Mouse (Mus musculus): Measurements from ENCODE around the gene Hacd3. TPM values are rescaled to one million over a fixed set of nuclear protein-coding genes. Genes with fewer than 3 reads are reported as not detected.

The Hacd3 gene
- polyA plus RNA-seq, 1 experiment from 2014 or later: 66.5 TPM

DNA sequence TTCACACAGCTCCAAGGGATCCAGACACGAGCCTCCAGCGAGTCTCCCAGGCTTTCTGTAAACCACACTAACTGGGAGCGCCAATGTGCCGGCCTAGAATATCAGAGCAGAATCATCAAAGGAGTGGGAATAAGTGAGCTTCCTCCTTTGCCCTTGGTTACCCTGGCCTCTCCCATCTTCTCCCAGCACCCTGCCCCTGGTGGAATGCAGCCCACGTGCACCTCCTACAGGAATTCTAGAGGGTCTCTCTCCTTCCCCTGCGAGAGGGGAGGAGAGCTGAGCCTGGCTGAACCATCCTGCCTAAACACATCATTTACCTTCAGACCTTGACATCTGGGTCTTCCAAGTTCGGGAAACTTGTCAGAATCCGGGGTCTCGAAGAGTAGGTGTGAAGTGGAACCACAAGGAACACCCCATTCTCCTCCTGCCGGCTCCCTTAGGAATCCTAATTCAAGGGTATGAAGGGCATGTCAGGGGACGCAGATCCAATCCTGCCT, 70.3 kb downstream of the Hacd3 start, which contains the start of gene Slc24a1:
TSS of gene Slc24a1 (minus strand) at position 447 of the 497 bp plus-strand sequence.
- no peak within 1 kb of the TSS for H3K9ac ChIP-seq (ENCODE audit: low read length)
- DNase-seq (ENCODE audit: low spot score) (no peak), ATAC-seq (replicated peaks; ENCODE audit: low FRiP score, low TSS enrichment, low read depth) (no peak)
- H3K9me3 ChIP-seq (ENCODE audit: control insufficient read depth, low read length): no peaks in the 10 kb centered on the region
- H3K4me2 ChIP-seq (ENCODE audit: low read length): no peak within 1 kb of the TSS
- WGBS: 38% methylated on average over 11 of the region's 11 CpGs
- peaks cover 8% of the 10 kb centered on the region for H3K27me3 ChIP-seq (replicated peaks; ENCODE audit: control insufficient read depth, insufficient read depth, low read length)
- H3K27ac ChIP-seq (ENCODE audit: low read depth): no peak within 1 kb of the TSS
- no peak within 1 kb of the TSS for H3K4me3 ChIP-seq (ENCODE audit: low read depth, low read length)
- H3K4me1 ChIP-seq (replicated peaks; ENCODE audit: control insufficient read depth, insufficient read depth, low read length): no peaks in the 10 kb centered on the region
- no peaks in the 10 kb centered on the region for H3K36me3 ChIP-seq (ENCODE audit: control insufficient read depth, insufficient read depth, low read length)

DNA sequence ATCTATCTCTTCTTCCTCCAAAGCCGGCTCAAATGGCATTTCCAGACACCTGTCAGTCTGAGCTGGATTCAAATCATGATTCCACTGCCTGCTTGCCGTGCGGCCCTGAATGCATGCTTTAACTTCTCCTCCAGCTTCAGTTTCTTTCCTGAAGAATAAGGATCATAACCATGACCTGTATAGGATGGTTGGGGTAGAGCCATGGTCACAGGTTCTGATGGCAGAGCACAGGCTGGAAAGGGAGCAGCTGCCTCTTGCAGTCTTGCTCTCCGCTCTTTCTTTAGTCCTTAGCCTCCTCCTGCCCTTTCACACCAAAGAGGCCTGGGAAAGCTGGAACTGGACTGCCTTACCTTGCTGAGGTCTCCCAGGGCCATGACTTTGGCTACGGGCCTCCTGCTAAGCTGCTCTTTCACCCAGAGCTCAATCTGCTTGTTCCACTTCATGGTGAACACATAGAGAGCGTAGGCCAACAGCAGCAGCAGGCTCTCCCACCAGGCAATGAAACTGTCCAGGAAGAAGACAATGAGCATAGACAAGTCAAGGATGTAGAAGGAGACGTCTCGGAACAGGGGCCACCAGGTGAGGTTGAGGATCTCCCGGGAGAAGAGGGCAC, 73.9 kb downstream of the Hacd3 start:
- Histone ChIP-seq H3K27ac (ENCODE audit: low read depth) (no peak overlapping the region), H3K4me1 (replicated peaks; ENCODE audit: control insufficient read depth, insufficient read depth, low read length) (no peaks in the 10 kb centered on the region), H3K9me3 (ENCODE audit: control insufficient read depth, low read length) (no peaks in the 10 kb centered on the region), H3K27me3 (replicated peaks; ENCODE audit: control insufficient read depth, insufficient read depth, low read length) (peaks cover 8% of the 10 kb centered on the region), H3K4me3 (ENCODE audit: low read depth, low read length) (no peak overlapping the region), H3K36me3 (ENCODE audit: control insufficient read depth, insufficient read depth, low read length) (no peaks in the 10 kb centered on the region), H3K4me2 (ENCODE audit: low read length) (no peak overlapping the region), H3K9ac (ENCODE audit: low read length) (no peak overlapping the region)
- WGBS: 80% methylated on average over 9 of the region's 9 CpGs
- ATAC-seq (replicated peaks; ENCODE audit: low FRiP score, low TSS enrichment, low read depth): no peak
- DNase-seq (ENCODE audit: low spot score): no peak

DNA sequence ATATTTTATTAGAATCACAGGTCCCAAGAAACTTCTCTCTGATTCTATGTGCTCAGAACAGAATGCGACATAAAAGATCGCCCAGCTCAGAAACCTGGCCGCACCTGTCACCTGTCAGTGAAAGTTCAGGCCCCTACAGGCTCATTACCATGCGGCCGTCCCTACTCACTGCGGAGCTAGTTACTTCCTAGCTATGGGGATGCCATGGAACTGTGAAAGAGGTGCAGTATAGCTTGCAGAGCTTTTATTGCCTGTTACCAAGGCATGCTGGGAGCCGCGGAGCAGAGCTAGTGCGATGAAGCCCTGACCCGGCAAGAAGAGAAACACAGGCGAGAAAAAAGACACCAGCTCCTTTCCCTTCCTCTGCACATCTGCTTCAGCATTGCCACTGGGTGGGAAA, 77.5 kb downstream of the Hacd3 start:
- Histone ChIP-seq H3K27ac (ENCODE audit: low read depth) (no peak overlapping the region), H3K27me3 (replicated peaks; ENCODE audit: control insufficient read depth, insufficient read depth, low read length) (no peaks in the 10 kb centered on the region), H3K9me3 (ENCODE audit: control insufficient read depth, low read length) (no peaks in the 10 kb centered on the region), H3K36me3 (ENCODE audit: control insufficient read depth, insufficient read depth, low read length) (no peaks in the 10 kb centered on the region), H3K4me1 (replicated peaks; ENCODE audit: control insufficient read depth, insufficient read depth, low read length) (no peaks in the 10 kb centered on the region), H3K9ac (ENCODE audit: low read length) (no peak overlapping the region), H3K4me3 (ENCODE audit: low read depth, low read length) (no peak overlapping the region), H3K4me2 (ENCODE audit: low read length) (0 out of 2 replicates have a peak overlapping the region, but pooled peaks have one; percentile 10)
- no peak for ATAC-seq (replicated peaks; ENCODE audit: low FRiP score, low TSS enrichment, low read depth)
- no peak for DNase-seq (ENCODE audit: low spot score)
- 10% methylated on average over 11 of the region's 11 CpGs for WGBS

DNA sequence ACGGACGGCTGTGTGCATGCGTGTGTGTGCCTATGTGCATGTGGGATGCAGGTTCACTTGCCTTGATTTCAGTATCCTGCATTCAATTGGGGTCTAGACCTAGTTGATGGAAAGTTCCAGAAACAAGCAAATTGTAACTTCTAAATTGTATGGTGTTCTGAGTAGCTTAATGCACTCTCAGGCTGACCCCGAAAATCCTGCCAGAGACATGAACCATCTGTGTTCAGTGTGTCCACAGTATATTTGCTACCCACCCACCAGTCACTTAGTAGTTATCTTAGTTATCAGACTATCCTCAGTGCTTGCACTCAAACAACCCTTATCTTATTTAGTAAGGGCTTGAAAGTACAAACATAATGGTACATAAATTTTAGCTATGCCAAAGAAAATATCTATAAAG, 79.8 kb downstream of the Hacd3 start:
- Histone ChIP-seq H3K4me2 (ENCODE audit: low read length) (no peak overlapping the region), H3K36me3 (ENCODE audit: control insufficient read depth, insufficient read depth, low read length) (no peaks in the 10 kb centered on the region), H3K9ac (ENCODE audit: low read length) (no peak overlapping the region), H3K4me1 (replicated peaks; ENCODE audit: control insufficient read depth, insufficient read depth, low read length) (no peaks in the 10 kb centered on the region; the same call in 1 of the 2 replicates), H3K9me3 (ENCODE audit: control insufficient read depth, low read length) (no peaks in the 10 kb centered on the region), H3K27ac (ENCODE audit: low read depth) (no peak overlapping the region), H3K27me3 (replicated peaks; ENCODE audit: control insufficient read depth, insufficient read depth, low read length) (no peaks in the 10 kb centered on the region), H3K4me3 (ENCODE audit: low read depth, low read length) (no peak overlapping the region)
- WGBS: 70% methylated on average over 4 of the region's 4 CpGs
- no peak for ATAC-seq (replicated peaks; ENCODE audit: low FRiP score, low TSS enrichment, low read depth)
- no peak for DNase-seq (ENCODE audit: low spot score)

DNA sequence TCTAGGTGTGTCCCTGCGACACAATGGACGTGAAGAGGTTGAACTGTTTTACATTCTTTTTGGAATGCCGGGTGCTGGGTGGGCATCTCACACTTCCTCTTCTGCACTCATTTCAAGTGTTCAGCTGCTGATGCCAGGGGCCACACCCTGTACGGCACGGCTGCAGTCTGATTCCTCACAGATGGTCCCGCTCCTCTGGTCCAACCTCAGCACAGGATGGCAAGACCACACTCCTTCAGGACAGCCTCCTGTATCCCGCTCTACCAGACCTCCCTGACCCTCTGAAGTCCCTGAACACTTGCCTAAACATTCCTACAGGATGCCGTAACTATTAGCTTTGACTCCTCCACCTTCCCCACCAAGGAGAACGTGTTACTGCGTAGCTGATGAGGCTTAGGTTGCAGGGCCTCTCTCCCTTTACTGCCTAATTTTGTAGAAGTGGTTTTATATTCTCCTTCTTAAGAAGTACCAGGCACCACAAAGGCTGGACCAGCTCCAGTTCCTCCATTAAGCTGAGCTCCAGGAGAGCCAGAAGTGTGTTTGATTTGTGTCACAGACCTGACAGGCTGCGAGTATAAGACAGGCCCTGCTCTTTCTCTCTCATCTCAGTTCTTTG, 80.7 kb downstream of the Hacd3 start:
- H3K36me3 ChIP-seq (ENCODE audit: control insufficient read depth, insufficient read depth, low read length): no peaks in the 10 kb centered on the region
- ATAC-seq (replicated peaks; ENCODE audit: low FRiP score, low TSS enrichment, low read depth): no peak
- no peak overlapping the region for H3K9ac ChIP-seq (ENCODE audit: low read length)
- H3K4me2 ChIP-seq (ENCODE audit: low read length): no peak overlapping the region
- H3K4me3 ChIP-seq (ENCODE audit: low read depth, low read length): no peak overlapping the region
- H3K9me3 ChIP-seq (ENCODE audit: control insufficient read depth, low read length): no peaks in the 10 kb centered on the region
- peak; percentile 47 for DNase-seq (ENCODE audit: low spot score)
- 52% methylated on average over 11 of the region's 11 CpGs for WGBS
- H3K4me1 ChIP-seq (replicated peaks; ENCODE audit: control insufficient read depth, insufficient read depth, low read length): no peaks in the 10 kb centered on the region; the same call in 1 of the 2 replicates
- peak overlapping the region; percentile 51; the same call in 1 of the 2 replicates for H3K27ac ChIP-seq (ENCODE audit: low read depth)
- no peaks in the 10 kb centered on the region for H3K27me3 ChIP-seq (replicated peaks; ENCODE audit: control insufficient read depth, insufficient read depth, low read length)

DNA sequence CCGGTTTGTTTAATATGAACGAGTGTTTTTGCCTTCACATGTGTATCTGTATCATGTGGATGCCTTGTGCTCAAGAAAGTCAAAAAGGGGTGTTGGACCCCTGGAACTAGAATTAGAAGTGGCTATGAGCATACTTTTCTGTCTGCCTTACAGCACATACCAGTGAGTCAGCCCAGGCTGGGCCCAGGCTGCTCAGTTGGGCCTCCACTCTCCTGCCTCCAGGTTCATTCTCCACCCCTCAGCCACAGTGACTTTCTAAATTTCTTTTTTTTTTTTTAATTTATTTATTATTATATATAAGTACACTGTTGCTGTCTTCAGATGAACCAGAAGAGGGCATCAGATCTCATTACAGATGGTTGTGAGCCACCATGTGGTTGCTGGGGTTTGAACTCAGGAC, 81.7 kb downstream of the Hacd3 start:
- H3K4me1 ChIP-seq (replicated peaks; ENCODE audit: control insufficient read depth, insufficient read depth, low read length): no peaks in the 10 kb centered on the region; the same call in 1 of the 2 replicates
- 80% methylated on average over 2 of the region's 2 CpGs for WGBS
- ATAC-seq (replicated peaks; ENCODE audit: low FRiP score, low TSS enrichment, low read depth): no peak
- H3K27me3 ChIP-seq (replicated peaks; ENCODE audit: control insufficient read depth, insufficient read depth, low read length): no peaks in the 10 kb centered on the region
- no peak overlapping the region for H3K27ac ChIP-seq (ENCODE audit: low read depth)
- no peak for DNase-seq (ENCODE audit: low spot score)
- H3K4me3 ChIP-seq (ENCODE audit: low read depth, low read length): no peak overlapping the region
- H3K36me3 ChIP-seq (ENCODE audit: control insufficient read depth, insufficient read depth, low read length): no peaks in the 10 kb centered on the region
- H3K9ac ChIP-seq (ENCODE audit: low read length): no peak overlapping the region
- no peaks in the 10 kb centered on the region for H3K9me3 ChIP-seq (ENCODE audit: control insufficient read depth, low read length)
- no peak overlapping the region for H3K4me2 ChIP-seq (ENCODE audit: low read length)

DNA sequence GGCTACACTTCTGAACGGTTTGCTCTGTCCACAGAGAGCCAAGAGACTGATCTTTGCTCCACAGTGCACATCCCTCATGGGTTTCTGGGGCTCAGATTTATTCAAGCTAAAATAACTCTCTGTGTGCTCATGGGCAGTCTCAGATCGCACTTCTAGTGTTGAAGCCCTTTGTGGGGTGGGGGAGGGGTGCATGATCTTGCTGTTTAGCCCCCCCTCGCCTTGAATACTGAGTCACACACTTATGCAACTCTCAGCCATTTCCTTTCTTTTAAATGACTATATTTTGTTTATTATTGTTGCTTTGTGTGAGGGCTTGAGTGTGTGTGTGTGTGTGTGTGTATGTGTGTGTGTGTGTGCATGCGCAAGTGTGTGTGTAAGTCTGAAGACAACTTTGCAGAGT, 82.2 kb downstream of the Hacd3 start:
- Histone ChIP-seq H3K9ac (ENCODE audit: low read length) (no peak overlapping the region), H3K27ac (ENCODE audit: low read depth) (no peak overlapping the region), H3K4me2 (ENCODE audit: low read length) (no peak overlapping the region), H3K36me3 (ENCODE audit: control insufficient read depth, insufficient read depth, low read length) (no peaks in the 10 kb centered on the region), H3K9me3 (ENCODE audit: control insufficient read depth, low read length) (no peaks in the 10 kb centered on the region), H3K4me1 (replicated peaks; ENCODE audit: control insufficient read depth, insufficient read depth, low read length) (no peaks in the 10 kb centered on the region; the same call in 1 of the 2 replicates), H3K4me3 (ENCODE audit: low read depth, low read length) (no peak overlapping the region), H3K27me3 (replicated peaks; ENCODE audit: control insufficient read depth, insufficient read depth, low read length) (no peaks in the 10 kb centered on the region)
- WGBS: 45% methylated on average over 4 of the region's 4 CpGs
- DNase-seq (ENCODE audit: low spot score): no peak
- ATAC-seq (replicated peaks; ENCODE audit: low FRiP score, low TSS enrichment, low read depth): no peak

DNA sequence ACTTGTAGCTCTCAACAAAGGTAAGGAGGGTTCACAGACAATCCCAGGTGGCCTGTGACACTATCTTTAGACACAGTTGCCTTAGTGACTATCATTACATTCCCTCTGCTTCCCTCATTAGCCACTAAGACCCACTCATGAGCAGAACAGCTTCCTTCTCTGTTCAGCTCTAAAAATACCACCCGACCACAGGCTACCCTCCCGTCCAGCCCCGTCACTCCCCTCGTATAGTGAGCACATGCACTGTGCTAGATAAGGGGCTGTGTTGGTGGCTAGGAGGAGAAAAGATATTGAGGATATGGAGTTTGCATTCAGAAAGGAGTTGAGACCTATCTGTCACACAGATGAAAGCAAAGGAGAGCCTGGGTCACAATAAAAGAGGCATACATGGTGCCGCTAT, 83.0 kb downstream of the Hacd3 start:
- Histone ChIP-seq H3K27ac (ENCODE audit: low read depth) (no peak overlapping the region), H3K9ac (ENCODE audit: low read length) (no peak overlapping the region), H3K4me1 (replicated peaks; ENCODE audit: control insufficient read depth, insufficient read depth, low read length) (no peaks in the 10 kb centered on the region; the same call in 1 of the 2 replicates), H3K4me3 (ENCODE audit: low read depth, low read length) (no peak overlapping the region), H3K36me3 (ENCODE audit: control insufficient read depth, insufficient read depth, low read length) (no peaks in the 10 kb centered on the region), H3K4me2 (ENCODE audit: low read length) (no peak overlapping the region), H3K9me3 (ENCODE audit: control insufficient read depth, low read length) (no peaks in the 10 kb centered on the region), H3K27me3 (replicated peaks; ENCODE audit: control insufficient read depth, insufficient read depth, low read length) (no peaks in the 10 kb centered on the region)
- ATAC-seq (replicated peaks; ENCODE audit: low FRiP score, low TSS enrichment, low read depth) (no peak), DNase-seq (ENCODE audit: low spot score) (peak; percentile 44)
- WGBS: 82% methylated on average over 5 of the region's 5 CpGs

DNA sequence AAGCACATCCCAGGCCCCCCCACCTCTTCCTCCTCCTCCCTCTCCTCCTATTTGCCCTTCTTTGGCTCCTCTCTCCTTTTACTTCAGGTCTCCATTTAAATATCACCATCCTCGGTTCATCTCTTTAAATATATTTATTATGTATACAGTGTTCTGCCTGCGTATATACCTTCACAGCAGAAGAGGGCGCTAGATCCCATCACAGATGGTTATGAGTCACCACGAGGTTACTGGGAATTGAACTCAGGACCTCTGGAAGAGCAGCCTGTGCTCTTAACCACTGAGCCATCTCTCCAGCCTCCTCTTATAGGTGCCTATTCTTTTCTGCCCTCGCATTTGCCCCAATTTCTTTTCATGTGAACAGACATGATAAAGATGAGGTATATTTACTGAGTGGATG, 84.0 kb downstream of the Hacd3 start:
- H3K27ac ChIP-seq (ENCODE audit: low read depth): no peak overlapping the region
- no peak overlapping the region for H3K9ac ChIP-seq (ENCODE audit: low read length)
- no peaks in the 10 kb centered on the region for H3K9me3 ChIP-seq (ENCODE audit: control insufficient read depth, low read length)
- ATAC-seq (replicated peaks; ENCODE audit: low FRiP score, low TSS enrichment, low read depth) (no peak), DNase-seq (ENCODE audit: low spot score) (no peak)
- H3K4me3 ChIP-seq (ENCODE audit: low read depth, low read length): no peak overlapping the region
- H3K36me3 ChIP-seq (ENCODE audit: control insufficient read depth, insufficient read depth, low read length): no peaks in the 10 kb centered on the region
- WGBS: 56% methylated on average over 5 of the region's 5 CpGs
- no peak overlapping the region for H3K4me2 ChIP-seq (ENCODE audit: low read length)
- H3K4me1 ChIP-seq (replicated peaks; ENCODE audit: control insufficient read depth, insufficient read depth, low read length): no peaks in the 10 kb centered on the region; the same call in 1 of the 2 replicates
- H3K27me3 ChIP-seq (replicated peaks; ENCODE audit: control insufficient read depth, insufficient read depth, low read length): no peaks in the 10 kb centered on the region
